Mouse (Mus musculus): ENCODE results near the gene Tbl1xr1. TPM values are rescaled to one million over a fixed set of nuclear protein-coding genes. Genes with fewer than 3 reads are reported as not detected.

Gene Tbl1xr1
- polyA plus RNA-seq, 1 experiment from 2014 or later, result 10.7 TPM

- ATAC-seq (replicated peaks; ENCODE audit: low FRiP score, low read depth) (no peak), DNase-seq (ENCODE audit: low spot score) (no peak)
- Histone ChIP-seq H3K27me3 (ENCODE audit: insufficient read depth, low read length) (no peaks in the 10 kb centered on the region), H3K9ac (ENCODE audit: low read depth, low read length) (no peak overlapping the region), H3K4me3 (replicated peaks; ENCODE audit: low read depth, low read length) (no peak overlapping the region), H3K27ac (no peak overlapping the region), H3K36me3 (ENCODE audit: insufficient read depth, low read length) (no peaks in the 10 kb centered on the region), H3K9me3 (replicated peaks; ENCODE audit: low read length) (no peaks in the 10 kb centered on the region), H3K4me1 (replicated peaks; ENCODE audit: insufficient read depth, low read length) (no peaks in the 10 kb centered on the region), H3K4me2 (ENCODE audit: low read length) (no peak overlapping the region)
- WGBS, result 46% methylated on average over 5 of the region's 5 CpGs
- no peak for TF ChIP-seq CTCF (IDR thresholded peaks at IDR 0.05; ENCODE audit: low read depth)
Measured at GRCm38 (mm10) chr3:22103986-22104515, 27.6 kb downstream of the Tbl1xr1 start.

GRCm38 (mm10) chr3:22105471-22105870 lies 29.0 kb downstream of the Tbl1xr1 start:
- 71% methylated on average over 6 of the region's 6 CpGs for WGBS

GRCm38 (mm10) chr3:22108013-22108412 lies 31.6 kb downstream of the Tbl1xr1 start:
- Histone ChIP-seq H3K27me3 (ENCODE audit: insufficient read depth, low read length) (no peaks in the 10 kb centered on the region), H3K4me3 (replicated peaks; ENCODE audit: low read depth, low read length) (no peak overlapping the region), H3K36me3 (ENCODE audit: insufficient read depth, low read length) (no peaks in the 10 kb centered on the region), H3K4me2 (ENCODE audit: low read length) (no peak overlapping the region), H3K9me3 (replicated peaks; ENCODE audit: low read length) (peaks cover 3% of the 10 kb centered on the region; the same call in 1 of the 2 replicates), H3K4me1 (replicated peaks; ENCODE audit: insufficient read depth, low read length) (no peaks in the 10 kb centered on the region), H3K9ac (ENCODE audit: low read depth, low read length) (no peak overlapping the region), H3K27ac (no peak overlapping the region)
- TF ChIP-seq CTCF (IDR thresholded peaks at IDR 0.05; ENCODE audit: low read depth), result no peak
- ATAC-seq (replicated peaks; ENCODE audit: low FRiP score, low read depth) (no peak), DNase-seq (ENCODE audit: low spot score) (no peak)

More at GRCm38 (mm10) chr3:22105471-22105870, 29.0 kb downstream of the Tbl1xr1 start:
- no peak for DNase-seq (ENCODE audit: low spot score)
- ATAC-seq (replicated peaks; ENCODE audit: low FRiP score, low read depth), result no peak
- Histone ChIP-seq H3K9ac (ENCODE audit: low read depth, low read length) (no peak overlapping the region), H3K9me3 (replicated peaks; ENCODE audit: low read length) (no peaks in the 10 kb centered on the region), H3K36me3 (ENCODE audit: insufficient read depth, low read length) (no peaks in the 10 kb centered on the region), H3K4me1 (replicated peaks; ENCODE audit: insufficient read depth, low read length) (no peaks in the 10 kb centered on the region), H3K4me2 (ENCODE audit: low read length) (no peak overlapping the region), H3K4me3 (replicated peaks; ENCODE audit: low read depth, low read length) (no peak overlapping the region), H3K27ac (no peak overlapping the region), H3K27me3 (ENCODE audit: insufficient read depth, low read length) (no peaks in the 10 kb centered on the region)
- TF ChIP-seq CTCF (IDR thresholded peaks at IDR 0.05; ENCODE audit: low read depth), result no peak

GRCm38 (mm10) chr3:22109651-22110050 lies 33.2 kb downstream of the Tbl1xr1 start:
- no peaks in the 10 kb centered on the region for H3K4me1 ChIP-seq (replicated peaks; ENCODE audit: insufficient read depth, low read length)
- H3K4me3 ChIP-seq (replicated peaks; ENCODE audit: low read depth, low read length), result no peak overlapping the region
- H3K9ac ChIP-seq (ENCODE audit: low read depth, low read length), result no peak overlapping the region
- H3K36me3 ChIP-seq (ENCODE audit: insufficient read depth, low read length), result no peaks in the 10 kb centered on the region
- ATAC-seq (replicated peaks; ENCODE audit: low FRiP score, low read depth) (no peak), DNase-seq (ENCODE audit: low spot score) (no peak)
- H3K4me2 ChIP-seq (ENCODE audit: low read length), result no peak overlapping the region
- H3K9me3 ChIP-seq (replicated peaks; ENCODE audit: low read length), result peaks cover 3% of the 10 kb centered on the region; the same call in 1 of the 2 replicates
- WGBS, result 92% methylated on average over 1 of the region's 1 CpGs
- H3K27ac ChIP-seq, result no peak overlapping the region
- 0 out of 2 replicates have a peak, but pooled peaks have one; percentile 18 for TF ChIP-seq CTCF (IDR thresholded peaks at IDR 0.05; ENCODE audit: low read depth)
- no peaks in the 10 kb centered on the region for H3K27me3 ChIP-seq (ENCODE audit: insufficient read depth, low read length)

DNA sequence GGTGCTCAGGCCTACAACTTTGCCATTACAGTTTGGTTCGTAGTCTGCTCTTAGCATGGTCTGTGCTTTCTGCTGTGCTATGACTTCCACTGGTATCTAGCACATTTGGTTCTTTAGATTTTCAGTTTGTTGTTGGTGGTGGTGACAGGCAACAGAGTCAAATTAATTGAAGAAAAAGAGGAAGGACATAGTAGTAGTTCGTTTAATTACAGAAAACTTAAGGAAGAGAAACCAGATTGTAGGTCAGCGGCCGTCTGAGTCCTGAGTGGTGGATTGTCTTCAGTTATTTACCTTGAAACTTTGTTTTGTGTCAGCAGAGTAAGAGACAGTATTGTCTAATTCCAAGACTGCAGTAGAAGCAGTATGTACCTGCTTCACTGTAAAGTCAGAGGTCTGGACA lies 37.3 kb downstream of the Tbl1xr1 start:
- TF ChIP-seq CTCF (IDR thresholded peaks at IDR 0.05; ENCODE audit: low read depth), result no peak
- no peak overlapping the region for H3K4me2 ChIP-seq (ENCODE audit: low read length)
- H3K4me1 ChIP-seq (replicated peaks; ENCODE audit: insufficient read depth, low read length), result no peaks in the 10 kb centered on the region
- H3K4me3 ChIP-seq (replicated peaks; ENCODE audit: low read depth, low read length), result no peak overlapping the region
- 94% methylated on average over 4 of the region's 4 CpGs for WGBS
- no peak overlapping the region for H3K9ac ChIP-seq (ENCODE audit: low read depth, low read length)
- no peaks in the 10 kb centered on the region for H3K27me3 ChIP-seq (ENCODE audit: insufficient read depth, low read length)
- H3K9me3 ChIP-seq (replicated peaks; ENCODE audit: low read length), result peaks cover 3% of the 10 kb centered on the region; the same call in 1 of the 2 replicates
- H3K27ac ChIP-seq, result no peak overlapping the region
- H3K36me3 ChIP-seq (ENCODE audit: insufficient read depth, low read length), result no peaks in the 10 kb centered on the region
- no peak for DNase-seq (ENCODE audit: low spot score)
- no peak for ATAC-seq (replicated peaks; ENCODE audit: low FRiP score, low read depth)

DNA sequence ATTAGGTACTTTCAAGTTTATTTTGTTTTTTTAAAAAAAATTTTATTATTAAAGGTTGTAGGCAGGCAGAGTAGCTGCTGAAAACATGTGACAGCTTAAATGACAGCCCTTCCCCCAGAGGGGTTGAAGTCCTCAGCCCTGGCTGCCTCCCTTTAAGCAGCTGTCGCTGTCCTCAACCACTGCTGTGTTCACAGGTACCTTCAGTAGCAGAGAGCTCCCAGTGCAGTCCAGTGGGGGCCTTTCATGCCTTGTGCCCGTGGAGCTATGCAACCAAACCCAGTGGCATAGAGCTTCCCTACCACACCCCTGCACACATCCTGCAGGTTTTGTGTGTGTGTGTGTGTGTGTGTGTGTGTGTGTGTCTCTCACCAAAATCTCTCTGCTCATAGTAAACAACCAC lies 38.8 kb downstream of the Tbl1xr1 start:
- no peak overlapping the region for H3K27ac ChIP-seq
- DNase-seq (ENCODE audit: low spot score), result no peak

GRCm38 (mm10) chr3:22115678-22116077 lies 39.2 kb downstream of the Tbl1xr1 start:
- no peak overlapping the region for H3K27ac ChIP-seq
- TF ChIP-seq CTCF (IDR thresholded peaks at IDR 0.05; ENCODE audit: low read depth), result no peak
- ATAC-seq (replicated peaks; ENCODE audit: low FRiP score, low read depth) (no peak), DNase-seq (ENCODE audit: low spot score) (no peak)
- WGBS, result 91% methylated on average over 3 of the region's 3 CpGs
- no peak overlapping the region for H3K4me2 ChIP-seq (ENCODE audit: low read length)
- no peak overlapping the region for H3K9ac ChIP-seq (ENCODE audit: low read depth, low read length)
- no peaks in the 10 kb centered on the region for H3K27me3 ChIP-seq (ENCODE audit: insufficient read depth, low read length)
- peaks cover 3% of the 10 kb centered on the region; the same call in 1 of the 2 replicates for H3K9me3 ChIP-seq (replicated peaks; ENCODE audit: low read length)
- no peak overlapping the region for H3K4me3 ChIP-seq (replicated peaks; ENCODE audit: low read depth, low read length)
- no peaks in the 10 kb centered on the region for H3K36me3 ChIP-seq (ENCODE audit: insufficient read depth, low read length)
- no peaks in the 10 kb centered on the region for H3K4me1 ChIP-seq (replicated peaks; ENCODE audit: insufficient read depth, low read length)

More for the DNA sequence above, 38.8 kb downstream of the Tbl1xr1 start:
- Histone ChIP-seq H3K9me3 (replicated peaks; ENCODE audit: low read length) (peaks cover 3% of the 10 kb centered on the region; the same call in 1 of the 2 replicates), H3K4me3 (replicated peaks; ENCODE audit: low read depth, low read length) (no peak overlapping the region), H3K9ac (ENCODE audit: low read depth, low read length) (no peak overlapping the region), H3K4me1 (replicated peaks; ENCODE audit: insufficient read depth, low read length) (no peaks in the 10 kb centered on the region), H3K36me3 (ENCODE audit: insufficient read depth, low read length) (no peaks in the 10 kb centered on the region), H3K4me2 (ENCODE audit: low read length) (no peak overlapping the region), H3K27me3 (ENCODE audit: insufficient read depth, low read length) (no peaks in the 10 kb centered on the region)
- ATAC-seq (replicated peaks; ENCODE audit: low FRiP score, low read depth), result peak; percentile 68; the same call in 1 of the 2 replicates
- 19% methylated on average over 2 of the region's 2 CpGs for WGBS
- TF ChIP-seq CTCF (IDR thresholded peaks at IDR 0.05; ENCODE audit: low read depth), result no peak
